Mouse (Mus musculus) c-Kit-positive CD71-positive TER-119-negative erythroid progenitor cells, embryonic 14.5 days (primary cell): ENCODE data around the gene Rhoh.

Experiments used
- DNase-seq: peaks from one replicate; pipeline ENCODE4 v3.0.0-alpha.2; 2013; ENCODE audit warnings: low read depth

The Rhoh gene

DNA sequence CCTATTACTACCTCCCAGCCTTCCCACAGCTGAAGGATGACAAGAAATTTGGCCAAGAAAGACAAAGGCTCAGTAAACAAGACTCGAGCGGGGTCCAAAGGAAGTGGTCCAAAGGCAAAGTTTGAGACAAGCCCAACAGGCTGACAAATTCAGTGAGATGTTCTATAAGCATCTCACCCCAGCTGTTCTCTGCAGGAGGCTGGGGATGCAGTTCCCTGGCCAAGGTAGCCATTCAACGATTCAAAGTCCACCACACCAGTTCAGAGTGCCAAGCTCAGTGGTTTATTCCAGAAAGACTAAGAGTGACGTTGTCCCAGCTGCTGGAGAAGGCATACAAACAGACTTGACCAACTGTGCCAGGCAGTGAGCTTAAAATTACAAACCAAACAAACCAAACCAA lies 69.2 kb downstream of the Rhoh start:
- DNase-seq: no peak

DNA sequence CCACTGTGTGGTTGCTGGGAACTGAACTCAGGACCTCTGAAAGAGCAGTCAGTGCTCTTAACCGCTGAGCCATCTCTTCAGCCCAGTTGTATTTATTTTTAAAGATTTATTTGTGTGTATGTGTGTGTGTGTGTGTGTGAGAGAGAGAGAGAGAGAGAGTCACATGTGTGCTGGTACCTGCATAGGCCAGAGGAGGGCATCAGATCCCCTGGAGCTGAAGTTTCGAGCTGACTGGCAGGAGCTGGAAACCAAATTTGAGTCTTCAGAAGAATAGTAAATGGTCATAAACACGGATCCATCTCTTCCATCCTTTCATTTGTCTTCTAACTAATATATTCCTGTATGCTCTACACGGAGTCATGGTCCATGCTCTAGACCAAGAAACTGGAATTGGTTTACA lies 72.2 kb downstream of the Rhoh start:
- no peak for DNase-seq

DNA sequence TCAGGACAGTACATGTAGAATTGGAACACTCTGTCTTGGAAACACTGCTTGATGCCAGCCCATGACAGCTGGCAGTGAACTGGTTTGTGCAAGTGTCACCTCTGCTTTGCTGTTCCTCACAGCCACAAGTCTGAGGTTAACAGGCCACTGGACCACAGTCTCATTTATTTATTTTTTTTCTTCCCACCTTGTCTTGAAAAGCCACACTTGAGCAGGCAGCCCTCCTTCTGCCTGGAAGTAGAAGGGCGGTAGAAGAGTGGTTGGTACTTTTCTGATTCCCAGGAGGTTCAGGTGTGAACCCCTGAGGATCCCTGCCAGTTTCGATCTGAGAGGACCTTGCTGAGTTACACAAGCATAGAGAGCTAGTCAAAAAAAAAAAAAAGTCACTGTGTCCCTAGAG lies 72.8 kb downstream of the Rhoh start:
- no peak for DNase-seq

DNA sequence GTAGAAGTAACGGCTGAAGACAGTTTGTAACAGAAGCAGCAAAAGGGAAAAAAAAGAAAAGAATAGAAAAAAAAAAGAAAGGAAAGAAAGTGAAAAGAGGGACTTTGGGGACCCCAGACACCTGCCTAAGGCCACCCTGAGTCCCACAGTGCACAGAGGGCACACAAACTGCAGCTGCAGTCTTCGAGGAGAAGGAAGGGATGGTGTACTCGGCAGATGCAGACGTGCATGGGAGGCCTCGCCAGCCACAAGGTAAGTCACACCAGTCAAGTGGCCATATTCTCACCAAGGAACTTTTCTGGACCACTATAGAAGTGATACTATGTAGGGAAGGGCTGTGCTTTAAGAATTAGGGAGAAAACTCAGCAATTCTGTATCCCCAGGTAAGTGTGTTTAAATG lies 73.8 kb downstream of the Rhoh start, which contains the start of gene Chrna9:
Gene Chrna9 (plus strand): TSS at position 139 of the 400 bp plus-strand sequence.
- no peak for DNase-seq

- DNase-seq: no peak
These were observed 76.2 kb downstream of the Rhoh start for GRCm38 (mm10) chr5:65937011-65937726.

GRCm38 (mm10) chr5:65937998-65938715 lies 77.1 kb downstream of the Rhoh start:
- DNase-seq: peak; percentile 71

GRCm38 (mm10) chr5:65941145-65941544 lies 80.1 kb downstream of the Rhoh start:
- no peak for DNase-seq
